Mouse (Mus musculus): ENCODE measurements around the gene Krt27.

DNA sequence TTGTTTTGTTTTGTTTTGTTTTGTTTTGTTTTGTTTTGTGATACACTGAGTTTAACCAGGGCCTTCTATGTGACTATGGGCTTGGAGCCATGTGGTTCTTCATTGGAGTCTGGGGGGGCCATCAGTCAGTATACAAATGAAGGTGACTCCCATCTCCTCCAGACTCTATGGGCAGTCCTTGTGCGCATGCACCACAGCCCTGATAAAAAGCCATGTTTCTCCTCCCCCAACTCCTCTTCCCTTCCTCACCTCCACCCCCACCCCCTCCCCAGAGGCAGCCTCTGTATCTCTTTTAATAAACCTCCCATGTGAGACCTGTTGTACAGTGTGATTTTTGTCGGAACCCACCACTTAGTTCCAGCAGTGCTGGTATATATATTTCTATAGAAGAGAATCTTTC is 45.8 kb upstream of the Krt27 start:
- TF ChIP-seq POLR2A (IDR thresholded peaks at IDR 0.05; ENCODE audit: borderline replicate concordance, extremely low read depth, insufficient read depth, insufficient read length, poor library complexity, severe bottlenecking) (no peak), CTCF (IDR thresholded peaks at IDR 0.05; ENCODE audit: borderline replicate concordance, extremely low read depth, insufficient read depth, insufficient read length) (no peak)
